In the genomic region with DNA sequence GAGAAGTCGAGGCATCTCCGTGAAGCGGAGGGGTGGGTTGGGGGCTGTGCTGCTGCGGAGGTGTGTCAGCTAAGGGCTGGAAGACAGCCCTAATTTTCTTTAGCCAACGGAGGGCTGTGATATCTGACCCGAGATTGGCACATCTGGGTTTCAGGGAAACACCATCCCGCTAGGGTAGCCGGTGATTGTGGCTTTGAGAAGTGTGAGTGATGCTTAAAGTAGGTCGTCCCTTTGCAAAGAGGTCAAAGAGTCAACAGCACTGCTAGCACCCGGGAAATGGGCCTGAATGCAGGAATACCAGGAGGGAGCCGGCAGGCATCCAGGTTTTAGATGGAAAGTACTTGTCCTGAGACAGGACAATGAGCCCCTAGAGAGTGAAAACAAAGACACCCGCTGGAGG, we compare ENCODE assay signal across 8 mouse cellular contexts. TPM values are rescaled to one million over a fixed set of nuclear protein-coding genes. Genes with fewer than 3 reads are reported as not detected.
DNase-seq lines count a peak whose midpoint lies in the region; ATAC-seq and TF ChIP-seq lines count a peak whose summit lies in the region.

No protein-coding gene starts in this region.

- H3K27me3 ChIP-seq in embryonic facial prominence, embryonic 12.5 days = no peaks in the 10 kb centered on the region
- H3K27me3 ChIP-seq in limb, embryonic 10.5 days (ENCODE audit: low read depth, poor library complexity, severe bottlenecking) = peaks cover 7% of the 10 kb centered on the region; the same call in 1 of the 2 replicates
- no peaks in the 10 kb centered on the region for H3K27me3 ChIP-seq in neural tube, embryonic 14.5 days (ENCODE audit: control insufficient read depth, insufficient read depth, low read length)

- 9% methylated on average over 12 of the region's 12 CpGs for WGBS in lung, adult 2 months
- WGBS in embryonic facial prominence, embryonic 12.5 days = 1% methylated on average over 12 of the region's 12 CpGs
- WGBS in limb, embryonic 10.5 days = 2% methylated on average over 12 of the region's 12 CpGs
- 1% methylated on average over 12 of the region's 12 CpGs for WGBS in neural tube, embryonic 14.5 days

- TF ChIP-seq POLR2A in lung, adult 2 months (IDR thresholded peaks at IDR 0.05; ENCODE audit: borderline replicate concordance, extremely low read depth, low read depth, low read length) = no peak

- H3K27ac ChIP-seq in embryonic facial prominence, embryonic 12.5 days = no peak overlapping the region
- H3K27ac ChIP-seq in limb, embryonic 10.5 days = no peak overlapping the region
- no peak overlapping the region for H3K27ac ChIP-seq in neural tube, embryonic 14.5 days (ENCODE audit: low read depth, low read length)

- no peak for ATAC-seq in embryonic facial prominence, embryonic 12.5 days (ENCODE audit: insufficient number of reproducible peaks, insufficient read depth, low FRiP score, low TSS enrichment)
- no peak for ATAC-seq in neural tube, embryonic 14.5 days (ENCODE audit: low read depth)

- H3K4me3 ChIP-seq in lung, adult 2 months (replicated peaks; ENCODE audit: extremely low read depth, low read depth, low read length) = peak overlapping the region; percentile 55
- peak overlapping the region; percentile 26 for H3K4me3 ChIP-seq in embryonic facial prominence, embryonic 12.5 days
- H3K4me3 ChIP-seq in limb, embryonic 10.5 days = peak overlapping the region; percentile 49
- H3K4me3 ChIP-seq in neural tube, embryonic 14.5 days (ENCODE audit: low read depth, low read length) = peak overlapping the region; percentile 9; the same call in 1 of the 2 replicates

- TF ChIP-seq CTCF in lung, adult 2 months (IDR thresholded peaks at IDR 0.05; ENCODE audit: insufficient read depth, low read length) = no peak

- peak overlapping the region; percentile 46 for H3K4me2 ChIP-seq in embryonic facial prominence, embryonic 12.5 days (replicated peaks)
- peak overlapping the region; percentile 38 for H3K4me2 ChIP-seq in neural tube, embryonic 14.5 days (ENCODE audit: low read depth, low read length)

- no peaks in the 10 kb centered on the region for H3K9me3 ChIP-seq in embryonic facial prominence, embryonic 12.5 days
- H3K9me3 ChIP-seq in limb, embryonic 10.5 days (replicated peaks) = no peaks in the 10 kb centered on the region
- no peaks in the 10 kb centered on the region for H3K9me3 ChIP-seq in neural tube, embryonic 14.5 days (ENCODE audit: control insufficient read depth, low read length)

- H3K36me3 ChIP-seq in embryonic facial prominence, embryonic 12.5 days = no peaks in the 10 kb centered on the region
- no peaks in the 10 kb centered on the region for H3K36me3 ChIP-seq in limb, embryonic 10.5 days
- H3K36me3 ChIP-seq in neural tube, embryonic 14.5 days (ENCODE audit: control insufficient read depth, insufficient read depth, low read length) = no peaks in the 10 kb centered on the region

- H3K9ac ChIP-seq in embryonic facial prominence, embryonic 12.5 days = no peak overlapping the region
- H3K9ac ChIP-seq in neural tube, embryonic 14.5 days (replicated peaks; ENCODE audit: low read depth, low read length) = no peak overlapping the region

- no peak for DNase-seq in lung, adult 2 months
- DNase-seq in lung, postnatal 25 days (ENCODE audit: low spot score) = no peak
- no peak for DNase-seq in limb, embryonic 10.5 days (ENCODE audit: low spot score)
- no peak for DNase-seq in c-Kit-positive CD71-positive TER-119-positive erythroid progenitor cells, embryonic 14.5 days (ENCODE audit: low spot score)
- DNase-seq in spleen, postnatal 4 days (ENCODE audit: low spot score in 2 of 2) = no peak
- no peak for DNase-seq in ovary, postnatal 10 days (ENCODE audit: low spot score)

- no peaks in the 10 kb centered on the region for H3K4me1 ChIP-seq in lung, adult 2 months (ENCODE audit: control insufficient read depth, insufficient read depth, low read length)
- H3K4me1 ChIP-seq in embryonic facial prominence, embryonic 12.5 days = 0 out of 2 replicates have a peak, but pooled peaks cover 6% of the 10 kb centered on the region
- H3K4me1 ChIP-seq in limb, embryonic 10.5 days = peaks cover 9% of the 10 kb centered on the region; the same call in 1 of the 2 replicates
- H3K4me1 ChIP-seq in neural tube, embryonic 14.5 days (ENCODE audit: control insufficient read depth, insufficient read depth, low read length) = no peaks in the 10 kb centered on the region

RNA-seq across cellular contexts. Expression of a gene that starts 22.0 kb away (rescaled TPM):
- polyA plus RNA-seq in lung, adult 2 months (2012; rRNA removed) = 0.95 and 1.1 TPM in 2 replicates
- 1.2 and 1.5 TPM in 2 replicates for polyA plus RNA-seq in embryonic facial prominence, embryonic 12.5 days (2016; fragmentation: Nextera tagmentation; extraction: Ambion mirVana)
- 1.1 and 1.9 TPM in 2 replicates for polyA plus RNA-seq in limb, embryonic 10.5 days (2016; fragmentation: Nextera tagmentation; extraction: Ambion mirVana)
- polyA plus RNA-seq in neural tube, embryonic 14.5 days (2014; fragmentation: Nextera tagmentation; extraction: Ambion mirVana) = 0.24 and 0.28 TPM in 2 replicates
